In genomic region chr14:21136906-21137305, GRCm38 (mm10) we compare ENCODE assay signal across 8 mouse cellular contexts.
DNase-seq lines count a peak whose midpoint lies in the region; ATAC-seq and TF ChIP-seq lines count a peak whose summit lies in the region.

No protein-coding gene starts in this region.

- no peak for TF ChIP-seq EP300 in heart, postnatal 0 days (IDR thresholded peaks at IDR 0.05; ENCODE audit: low read depth)

- TF ChIP-seq POLR2A in lung, adult 2 months (IDR thresholded peaks at IDR 0.05; ENCODE audit: borderline replicate concordance, extremely low read depth, low read depth, low read length), result no peak

- ATAC-seq in heart, postnatal 0 days (ENCODE audit: insufficient read depth, low read depth), result no peak; the same call in 1 of the 2 replicates
- ATAC-seq in frontal cortex, adult (ENCODE audit: low TSS enrichment), result peak; percentile 81; the same call in 1 of the 2 replicates

- no peaks in the 10 kb centered on the region for H3K27me3 ChIP-seq in heart, postnatal 0 days (ENCODE audit: control insufficient read depth, insufficient read depth, low read length)
- H3K27me3 ChIP-seq in heart, embryonic 10.5 days (ENCODE audit: insufficient read depth, poor library complexity, severe bottlenecking), result no peaks in the 10 kb centered on the region

- H3K36me3 ChIP-seq in heart, postnatal 0 days (replicated peaks; ENCODE audit: control insufficient read depth, insufficient read depth, low read length), result no peaks in the 10 kb centered on the region
- H3K36me3 ChIP-seq in heart, embryonic 10.5 days, result no peaks in the 10 kb centered on the region; the same call in 1 of the 2 replicates

- no peak overlapping the region for H3K4me2 ChIP-seq in heart, postnatal 0 days (ENCODE audit: low read depth, low read length)

- no peaks in the 10 kb centered on the region for H3K4me1 ChIP-seq in heart, postnatal 0 days (ENCODE audit: control insufficient read depth, insufficient read depth)
- H3K4me1 ChIP-seq in heart, embryonic 10.5 days, result no peaks in the 10 kb centered on the region
- no peaks in the 10 kb centered on the region for H3K4me1 ChIP-seq in lung, adult 2 months (ENCODE audit: control insufficient read depth, insufficient read depth, low read length)

- no peaks in the 10 kb centered on the region for H3K9me3 ChIP-seq in heart, postnatal 0 days (replicated peaks; ENCODE audit: control insufficient read depth, low read length)
- H3K9me3 ChIP-seq in heart, embryonic 10.5 days, result no peaks in the 10 kb centered on the region

- TF ChIP-seq CTCF in heart, postnatal 0 days (IDR thresholded peaks at IDR 0.05; ENCODE audit: low read depth), result peak; percentile 94
- peak; percentile 66 for TF ChIP-seq CTCF in lung, adult 2 months (IDR thresholded peaks at IDR 0.05; ENCODE audit: insufficient read depth, low read length)

- DNase-seq in heart, postnatal 0 days (ENCODE audit: low spot score), result peak; percentile 61
- DNase-seq in heart, embryonic 10.5 days (ENCODE audit: low spot score), result no peak
- DNase-seq in NIH3T3 (ENCODE audit: low read depth), result peak; percentile 87
- DNase-seq in cerebellum, adult 9-11 months, result peak; percentile 63
- peak; percentile 58 to 69 for DNase-seq in kidney, postnatal 36 days
- no peak for DNase-seq in lung, adult 2 months
- DNase-seq in right cerebral cortex, adult 18-20 months, result peak; percentile 79

- H3K9ac ChIP-seq in heart, postnatal 0 days (replicated peaks; ENCODE audit: low read depth, low read length), result no peak overlapping the region

- no peak overlapping the region for H3K27ac ChIP-seq in heart, postnatal 0 days (ENCODE audit: low read depth)
- no peak overlapping the region for H3K27ac ChIP-seq in heart, embryonic 10.5 days

- WGBS in heart, postnatal 0 days, result 41% methylated on average over 1 of the region's 1 CpGs
- WGBS in heart, embryonic 10.5 days, result 32% methylated on average over 1 of the region's 1 CpGs
- 41% methylated on average over 1 of the region's 1 CpGs for WGBS in lung, adult 2 months

- H3K4me3 ChIP-seq in heart, postnatal 0 days (ENCODE audit: low read depth, low read length), result no peak overlapping the region
- H3K4me3 ChIP-seq in heart, embryonic 10.5 days, result no peak overlapping the region
- H3K4me3 ChIP-seq in lung, adult 2 months (replicated peaks; ENCODE audit: extremely low read depth, low read depth, low read length), result no peak overlapping the region

Comparison
In these comparisons a context has a peak if more than half of its experiments do, and no peak if none do; other contexts are left out.
1. DNase-seq: peak in heart, postnatal 0 days (single experiment), NIH3T3 (single experiment), cerebellum, adult 9-11 months (single experiment), kidney, postnatal 36 days (2 of 2) and right cerebral cortex, adult 18-20 months (single experiment); none in heart, embryonic 10.5 days (single experiment) and lung, adult 2 months (single experiment).